Mouse (Mus musculus) liver, adult 2 months (tissue): ENCODE measurements around the gene Cenph. TPM values are rescaled to one million over a fixed set of nuclear protein-coding genes. Genes with fewer than 3 reads are reported as not detected.

Experiments
- DNase-seq: peaks from one replicate; pipeline ENCODE4 v3.0.0-alpha.2; 2011; ENCODE audit warnings: low read depth, low spot score; ENCODE audit errors: extremely low read depth
- H3K27ac ChIP-seq: fragments of 200-500 bp; replicated peaks from 2 replicates; pipeline ENCODE4 v1.5.1; 2012; ENCODE audit warnings: low read depth, mild to moderate bottlenecking, control low read depth, inconsistent platforms, low read length; ENCODE audit not compliant: insufficient read depth
- H3K27me3 ChIP-seq: fragments of 200-500 bp; 2 replicates; pipeline ENCODE4 v1.6.1; 2012; ENCODE audit warnings: mild to moderate bottlenecking, moderate library complexity, low read length, inconsistent platforms; ENCODE audit not compliant: control insufficient read depth, insufficient read depth
- H3K36me3 ChIP-seq: fragments of 200-500 bp; 2 replicates; pipeline ENCODE4 v1.6.1; 2012; ENCODE audit warnings: low read length, inconsistent platforms; ENCODE audit not compliant: control insufficient read depth, insufficient read depth
- H3K4me1 ChIP-seq: fragments of 200-500 bp; 2 replicates; pipeline ENCODE4 v1.6.1; 2011; ENCODE audit warnings: low read length; ENCODE audit not compliant: control insufficient read depth, insufficient read depth
- H3K4me3 ChIP-seq: fragments of 200-500 bp; 2 replicates; pipeline ENCODE4 v1.5.1; 2011; ENCODE audit warnings: low read depth, mild to moderate bottlenecking, control low read depth, low read length, moderate library complexity; ENCODE audit not compliant: insufficient read depth
- H3K79me2 ChIP-seq: fragments of 200-500 bp; 2 replicates; pipeline ENCODE4 v1.6.1; 2012; ENCODE audit warnings: inconsistent platforms, mild to moderate bottlenecking, low read length, moderate library complexity; ENCODE audit not compliant: control insufficient read depth, insufficient read depth
- H3K9ac ChIP-seq: fragments of 200-500 bp; 2 replicates; pipeline ENCODE4 v1.6.1; 2012; ENCODE audit warnings: low read depth, mild to moderate bottlenecking, control low read depth, inconsistent platforms, low read length
- CTCF ChIP-seq: fragments of 200-500 bp; IDR thresholded peaks from 2 replicates; pipeline ENCODE4 v1.5.1; 2011; ENCODE audit warnings: low read depth, low read length, control low read depth
- POLR2A ChIP-seq: fragments of 200-500 bp; IDR thresholded peaks from 2 replicates; pipeline ENCODE4 v1.6.1; 2011; ENCODE audit warnings: low read length, control low read depth; ENCODE audit not compliant: insufficient read depth; ENCODE audit errors: extremely low read depth
- WGBS: fragments of 180-500 bp; shearing (Covaris S2); methylation state at CpG from one replicate; pipeline ENCODE4 v1.1.7; 2018; 5-methylcytosine and 5-hydroxymethylcytosine counted together
- polyA plus RNA-seq: library from polyadenylated mRNA; depleted of rRNA; stranded (reverse); fragments of >200 nt; gene quantifications from 2 replicates; pipeline ENCODE4 v1.2.3, GENCODE M21; 2012
- total RNA-seq: library from RNA; depleted of rRNA; stranded (reverse); fragments of >200 nt; gene quantifications from 2 replicates; pipeline ENCODE4 v1.2.3, GENCODE M21; 2014

Gene Cenph
- total and polyA plus RNA-seq, 2 experiments, result 0.17 TPM; not detected in 1

DNA sequence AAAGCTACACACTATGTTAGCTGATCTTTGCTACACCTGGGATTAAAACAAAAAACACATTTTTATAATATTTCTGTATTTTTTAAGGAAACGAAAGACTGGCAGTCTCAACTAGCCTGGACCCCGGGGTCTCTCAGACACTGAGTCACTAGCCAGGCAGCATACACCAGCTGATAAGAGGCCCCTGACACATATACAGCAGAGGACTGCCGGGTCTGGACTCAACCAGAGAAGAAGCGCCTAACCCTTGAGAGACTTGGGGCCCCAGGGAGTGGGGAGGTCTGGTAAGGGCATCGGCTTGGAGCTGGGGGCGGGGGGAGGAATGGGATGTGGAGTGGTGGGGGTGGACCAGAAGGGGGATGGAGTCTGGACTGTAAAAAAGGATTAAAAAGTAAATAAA lies 22.7 kb downstream of the Cenph start:
- H3K27ac ChIP-seq, result no peak overlapping the region
- no peaks in the 10 kb centered on the region for H3K4me1 ChIP-seq
- H3K36me3 ChIP-seq, result no peaks in the 10 kb centered on the region
- no peaks in the 10 kb centered on the region for H3K27me3 ChIP-seq
- DNase-seq, result no peak
- H3K79me2 ChIP-seq, result no peaks in the 10 kb centered on the region
- WGBS, result 81% methylated on average over 6 of the region's 6 CpGs
- no peak overlapping the region for H3K9ac ChIP-seq
- no peak overlapping the region for H3K4me3 ChIP-seq
- no peak for TF ChIP-seq CTCF

DNA sequence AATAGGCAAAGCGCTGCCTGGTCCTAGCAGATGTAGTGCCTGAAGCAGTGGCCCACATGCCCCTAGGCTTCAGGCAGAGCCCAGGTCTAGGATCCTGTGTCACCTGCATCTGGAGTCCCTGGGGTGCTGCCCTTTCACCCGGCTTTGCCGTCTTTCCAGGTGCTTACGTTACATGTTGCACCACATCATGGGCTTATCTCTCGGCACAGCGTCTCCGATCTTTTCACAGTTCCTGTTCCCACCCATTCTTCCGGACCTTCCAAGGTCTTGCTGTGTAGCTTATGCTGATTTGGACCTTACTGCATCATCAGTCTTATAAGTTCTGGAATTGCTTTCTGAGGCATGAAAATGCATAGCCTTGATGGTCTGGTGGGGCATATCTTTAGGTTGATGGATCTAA lies 23.2 kb downstream of the Cenph start:
- TF ChIP-seq CTCF, result no peak
- no peak for TF ChIP-seq POLR2A
- DNase-seq, result no peak
- H3K79me2 ChIP-seq, result no peaks in the 10 kb centered on the region
- H3K27me3 ChIP-seq, result no peaks in the 10 kb centered on the region
- no peaks in the 10 kb centered on the region for H3K36me3 ChIP-seq
- 78% methylated on average over 8 of the region's 8 CpGs for WGBS
- no peak overlapping the region for H3K9ac ChIP-seq
- H3K27ac ChIP-seq, result no peak overlapping the region
- no peak overlapping the region for H3K4me3 ChIP-seq
- H3K4me1 ChIP-seq, result no peaks in the 10 kb centered on the region

- H3K27ac ChIP-seq, result no peak overlapping the region
- WGBS, result 88% methylated on average over 3 of the region's 3 CpGs
Observed at GRCm38 (mm10) chr13:100751402-100751801, 24.3 kb downstream of the Cenph start.

GRCm38 (mm10) chr13:100750799-100751198 lies 24.9 kb downstream of the Cenph start:
- Histone ChIP-seq H3K4me1 (no peaks in the 10 kb centered on the region; the same call in 1 of the 2 replicates), H3K36me3 (no peaks in the 10 kb centered on the region), H3K79me2 (no peaks in the 10 kb centered on the region), H3K4me3 (no peak overlapping the region), H3K9ac (no peak overlapping the region), H3K27ac (no peak overlapping the region), H3K27me3 (no peaks in the 10 kb centered on the region)
- DNase-seq, result no peak
- no peak for TF ChIP-seq POLR2A
- no peak for TF ChIP-seq CTCF
- WGBS, result 70% methylated on average over 5 of the region's 5 CpGs

More at GRCm38 (mm10) chr13:100751402-100751801, 24.3 kb downstream of the Cenph start:
- Histone ChIP-seq H3K9ac (no peak overlapping the region), H3K4me1 (no peaks in the 10 kb centered on the region), H3K79me2 (no peaks in the 10 kb centered on the region), H3K27me3 (no peaks in the 10 kb centered on the region), H3K36me3 (no peaks in the 10 kb centered on the region), H3K4me3 (no peak overlapping the region)
- TF ChIP-seq CTCF (no peak), POLR2A (no peak)
- no peak for DNase-seq

DNA sequence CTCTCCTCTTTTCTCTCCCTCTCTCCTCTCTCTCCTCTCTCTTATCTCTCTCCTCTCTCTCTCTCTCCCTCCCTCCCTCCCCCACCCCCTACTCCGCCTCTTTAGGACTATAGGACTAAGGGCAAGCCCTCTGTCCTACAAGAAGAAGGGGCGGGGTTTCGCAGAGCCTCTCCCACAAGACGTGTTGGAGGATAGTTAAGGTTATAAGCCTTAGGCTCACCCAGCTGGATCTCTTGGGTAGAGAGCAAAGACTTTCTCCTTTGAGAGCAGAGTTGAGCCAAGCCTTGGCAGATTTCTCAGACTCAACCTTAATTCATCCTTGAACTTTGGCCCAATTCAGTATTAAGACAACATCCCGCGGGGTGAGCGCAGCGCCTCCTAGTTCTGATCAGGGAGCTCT lies 27.1 kb downstream of the Cenph start:
- TF ChIP-seq CTCF (no peak), POLR2A (no peak)
- H3K27me3 ChIP-seq, result no peaks in the 10 kb centered on the region
- no peak for DNase-seq
- no peak overlapping the region for H3K9ac ChIP-seq
- no peak overlapping the region for H3K4me3 ChIP-seq
- H3K79me2 ChIP-seq, result no peaks in the 10 kb centered on the region
- WGBS, result 82% methylated on average over 8 of the region's 8 CpGs
- peaks cover 4% of the 10 kb centered on the region for H3K4me1 ChIP-seq
- no peaks in the 10 kb centered on the region for H3K36me3 ChIP-seq
- H3K27ac ChIP-seq, result no peak overlapping the region

DNA sequence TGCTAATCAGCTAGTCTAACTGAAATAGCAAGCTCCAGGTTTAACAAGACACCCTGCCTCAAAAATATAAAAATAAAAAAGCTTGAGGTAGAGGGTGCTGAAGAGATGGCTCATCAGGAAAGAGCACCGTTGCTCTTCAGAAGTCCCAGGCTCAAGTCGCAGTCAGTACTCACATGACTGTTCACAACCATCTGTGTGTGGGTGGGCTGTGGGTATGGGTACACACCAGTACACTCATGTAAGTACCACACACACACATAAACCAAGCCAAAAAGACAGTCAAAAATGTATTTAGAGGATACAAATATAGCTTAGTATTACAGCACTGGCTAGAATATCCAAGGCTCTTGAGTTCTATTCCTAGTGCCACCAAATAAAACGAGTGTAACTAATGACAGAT lies 29.6 kb downstream of the Cenph start:
- no peak overlapping the region for H3K9ac ChIP-seq
- H3K36me3 ChIP-seq, result no peaks in the 10 kb centered on the region
- 91% methylated on average over 3 of the region's 3 CpGs for WGBS
- H3K79me2 ChIP-seq, result peaks cover 11% of the 10 kb centered on the region; the same call in 1 of the 2 replicates
- DNase-seq, result no peak
- peaks cover 9% of the 10 kb centered on the region for H3K4me1 ChIP-seq
- no peaks in the 10 kb centered on the region for H3K27me3 ChIP-seq
- H3K27ac ChIP-seq, result no peak overlapping the region
- TF ChIP-seq POLR2A (no peak), CTCF (no peak)
- H3K4me3 ChIP-seq, result no peak overlapping the region
